ENCODE assay signal across 12 mouse cellular contexts in genomic region chr4:134786946-134787345, GRCm38 (mm10). TPM values are rescaled to one million over a fixed set of nuclear protein-coding genes. Genes with fewer than 3 reads are reported as not detected.
DNase-seq lines count a peak whose midpoint lies in the region; ATAC-seq and TF ChIP-seq lines count a peak whose summit lies in the region.
"Had no signal": no experiment of that assay in that cellular context is flagged by ENCODE, and none has a peak within 500 bp of the region (broad histone marks: within the 10 kb centered on the region; RNA-seq: fewer than 3 reads in every experiment).

No protein-coding gene starts in this region.

- H3K9ac ChIP-seq in hindbrain, postnatal 0 days (replicated peaks; ENCODE audit: low read length) = no peak overlapping the region
- H3K9ac ChIP-seq: embryonic facial prominence, embryonic 15.5 days; heart, embryonic 15.5 days; limb, embryonic 12.5 days had no signal

- no peaks in the 10 kb centered on the region for H3K27me3 ChIP-seq in hindbrain, embryonic 10.5 days (ENCODE audit: insufficient read depth, poor library complexity, severe bottlenecking)
- no peaks in the 10 kb centered on the region for H3K27me3 ChIP-seq in hindbrain, postnatal 0 days (ENCODE audit: insufficient read depth, low read length)
- H3K27me3 ChIP-seq: embryonic facial prominence, embryonic 15.5 days; heart, embryonic 15.5 days; limb, embryonic 12.5 days had no signal

- H3K4me1 ChIP-seq in hindbrain, embryonic 10.5 days (replicated peaks) = peaks cover 17% of the 10 kb centered on the region
- no peaks in the 10 kb centered on the region for H3K4me1 ChIP-seq in hindbrain, postnatal 0 days (ENCODE audit: insufficient read depth, low read length)
- H3K4me1 ChIP-seq: embryonic facial prominence, embryonic 15.5 days; heart, embryonic 15.5 days had no signal

- H3K36me3 ChIP-seq in hindbrain, embryonic 10.5 days = no peaks in the 10 kb centered on the region
- H3K36me3 ChIP-seq in hindbrain, postnatal 0 days (ENCODE audit: insufficient read depth, low read length) = no peaks in the 10 kb centered on the region
- H3K36me3 ChIP-seq: embryonic facial prominence, embryonic 15.5 days; heart, embryonic 15.5 days; limb, embryonic 12.5 days had no signal

- ATAC-seq in hindbrain, postnatal 0 days = no peak
- ATAC-seq in granulocyte monocyte progenitor cell, adult 5-6 weeks (replicated peaks; ENCODE audit: poor library complexity, severe bottlenecking) = peak; percentile 88
- ATAC-seq in neutrophil, adult 5-6 weeks (ENCODE audit: extremely low read depth, insufficient number of reproducible peaks, low FRiP score, poor library complexity, severe bottlenecking) = peak; percentile 81

- 32% methylated on average over 10 of the region's 10 CpGs for WGBS in hindbrain, embryonic 10.5 days
- 44% methylated on average over 10 of the region's 10 CpGs for WGBS in hindbrain, postnatal 0 days

- no peak overlapping the region for H3K4me3 ChIP-seq in hindbrain, embryonic 10.5 days
- no peak overlapping the region for H3K4me3 ChIP-seq in hindbrain, postnatal 0 days (ENCODE audit: low read length)
- H3K4me3 ChIP-seq: embryonic facial prominence, embryonic 15.5 days; heart, embryonic 15.5 days; limb, embryonic 12.5 days had no signal

- no peak overlapping the region for H3K4me2 ChIP-seq in hindbrain, postnatal 0 days (ENCODE audit: low read depth, low read length)
- H3K4me2 ChIP-seq: embryonic facial prominence, embryonic 15.5 days; heart, embryonic 15.5 days; limb, embryonic 12.5 days had no signal

- H3K9me3 ChIP-seq in hindbrain, embryonic 10.5 days = no peaks in the 10 kb centered on the region
- no peaks in the 10 kb centered on the region for H3K9me3 ChIP-seq in hindbrain, postnatal 0 days (ENCODE audit: low read length)
- H3K9me3 ChIP-seq: embryonic facial prominence, embryonic 15.5 days; heart, embryonic 15.5 days; limb, embryonic 12.5 days had no signal

- TF ChIP-seq CTCF in hindbrain, postnatal 0 days (IDR thresholded peaks at IDR 0.05; ENCODE audit: low read depth) = no peak

- no peak overlapping the region for H3K27ac ChIP-seq in hindbrain, embryonic 10.5 days
- H3K27ac ChIP-seq in hindbrain, postnatal 0 days = no peak overlapping the region
- H3K27ac ChIP-seq: embryonic facial prominence, embryonic 15.5 days; heart, embryonic 15.5 days; limb, embryonic 12.5 days had no signal

- DNase-seq in hindbrain, embryonic 10.5 days (ENCODE audit: low spot score) = peak; percentile 26
- DNase-seq in hindbrain, postnatal 0 days (ENCODE audit: low spot score) = no peak
- DNase-seq in CD4-positive helper T cell, adult 2 months (ENCODE audit: low read depth, low spot score) = peak; percentile 92
- DNase-seq in urinary bladder, adult 2 months (ENCODE audit: low spot score) = no peak
- no peak for DNase-seq in left cerebral cortex, adult 11 months (ENCODE audit: low spot score)
- DNase-seq in cerebellum, adult 9-11 months = no peak
- DNase-seq: kidney, postnatal 14 days had no signal

RNA-seq across cellular contexts. Expression of gene Ldlrap1, which starts 19.1 kb away (rescaled TPM):
- 9.7 and 11.4 TPM in 2 replicates for polyA plus RNA-seq in hindbrain, embryonic 10.5 days (2016; fragmentation: Nextera tagmentation; extraction: Ambion mirVana)
- total RNA-seq in hindbrain, postnatal 0 days (2014; rRNA removed) = 2.6 and 3.1 TPM in 2 replicates
- 2.7 and 2.9 TPM in 2 replicates for polyA plus RNA-seq in hindbrain, postnatal 0 days (2015; fragmentation: Nextera tagmentation; extraction: Ambion mirVana)
- 28.4 and 30.6 TPM in 2 replicates for total RNA-seq in granulocyte monocyte progenitor cell, adult 5-6 weeks (2014; fragmentation: Nextera tagmentation)
- 10.1 and 10.2 TPM in 2 replicates for total RNA-seq in granulocyte monocyte progenitor cell, adult 5-6 weeks (2017)
- 25.7 and 27.0 TPM in 2 replicates for total RNA-seq in neutrophil, adult 5-6 weeks (2017)
- polyA plus RNA-seq in urinary bladder, adult 2 months (2012; rRNA removed) = 17.9 and 21.4 TPM in 2 replicates

Comparison
In these comparisons a context has a peak if more than half of its experiments do, and no peak if none do; other contexts are left out.
1. DNase-seq: peak in hindbrain, embryonic 10.5 days (single experiment) and CD4-positive helper T cell, adult 2 months (single experiment); none in hindbrain, postnatal 0 days (single experiment), urinary bladder, adult 2 months (single experiment), left cerebral cortex, adult 11 months (single experiment) and cerebellum, adult 9-11 months (single experiment).